Mouse (Mus musculus) bone marrow macrophage, adult 2 months (primary cell): ENCODE data around the gene Dclk1.

ENCODE experiments used
- CTCF ChIP-seq: IDR thresholded peaks from 2 replicates; pipeline ENCODE4 v1.5.1; 2012; ENCODE audit warnings: low read depth, mild to moderate bottlenecking, low read length, moderate library complexity
- POLR2A ChIP-seq: IDR thresholded peaks from 2 replicates; pipeline ENCODE4 v1.6.1; 2012; ENCODE audit warnings: mild to moderate bottlenecking, low read depth, low read length, borderline replicate concordance

DNA sequence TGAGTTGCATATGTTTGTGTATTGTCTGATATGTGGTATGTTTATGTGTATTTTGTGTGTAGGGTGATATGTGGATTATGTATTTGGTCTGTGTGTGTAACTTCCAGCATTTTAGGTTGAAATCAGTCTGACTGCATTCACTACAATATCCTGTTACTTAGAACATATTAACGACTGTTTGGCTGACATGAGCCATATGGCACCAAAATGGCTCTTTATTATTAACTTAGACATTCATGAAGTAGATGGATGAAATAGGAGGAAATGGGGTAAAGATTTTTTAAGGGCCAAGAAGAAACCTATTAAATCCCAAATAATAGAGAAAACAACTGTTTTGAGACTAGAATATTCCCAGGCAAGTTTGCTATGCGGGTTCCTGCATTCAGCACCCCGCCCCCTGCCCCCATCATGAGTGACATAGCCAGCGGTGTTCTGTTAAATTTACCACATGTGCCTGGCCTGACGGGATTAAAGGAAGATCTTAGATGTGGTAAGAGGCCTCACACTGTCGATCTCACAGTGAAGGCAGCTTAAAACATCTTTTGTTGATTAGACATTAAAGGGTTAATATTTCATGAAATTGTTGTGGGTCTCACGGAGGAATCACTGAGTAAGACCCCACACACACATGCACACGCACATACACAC is 178.4 kb downstream of the Dclk1 start:
- no peak for TF ChIP-seq CTCF
- TF ChIP-seq POLR2A, result no peak
